Mouse (Mus musculus): ENCODE measurements at regions not wholly inside any gene's neighbourhood (a gene's known extent, or its start where the extent isn't known, plus 50 kb on each side); places are given as distances from the start of the nearest gene placed in this dataset.
A peak's percentile ranks its signal among the peaks of the same experiment; 100 is the strongest.

- no peak for DNase-seq (ENCODE audit: low spot score in 2 of 2)
Measured at GRCm38 (mm10) chr1:34739621-34740020, 103.2 kb downstream of the Fam168b start.

DNA sequence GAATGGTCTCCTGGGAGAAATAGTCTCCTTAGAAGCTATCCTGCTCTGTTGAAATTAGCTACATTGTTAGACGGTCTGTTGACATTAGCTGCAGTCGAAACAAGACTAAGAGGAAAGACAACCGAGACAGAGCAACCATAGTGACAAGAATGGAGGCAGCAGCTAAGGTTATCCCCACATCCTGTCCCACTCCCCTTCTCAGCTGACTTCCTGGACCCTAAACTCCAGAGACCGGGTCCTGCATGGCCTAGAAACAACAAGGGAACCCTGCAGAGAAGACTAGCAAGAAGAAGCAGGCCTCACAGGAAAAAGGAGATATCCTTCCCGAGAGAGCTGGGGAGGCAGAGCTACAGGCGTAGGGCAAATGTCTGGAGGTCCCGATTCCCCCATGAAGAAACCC lies 102.0 kb downstream of the Fam168b start:
- DNase-seq (ENCODE audit: low spot score in 2 of 2), result peak in 1 of 2 experiments; percentile 3

- DNase-seq (ENCODE audit: low spot score in 2 of 2), result peak in 1 of 2 experiments; percentile 3
Measured at GRCm38 (mm10) chr1:34742234-34742633, 100.6 kb downstream of the Fam168b start.

- DNase-seq (ENCODE audit: low spot score in 2 of 2), result peak in 1 of 2 experiments; percentile 0
Measured at GRCm38 (mm10) chr1:34745881-34746280, 97.0 kb downstream of the Fam168b start.

GRCm38 (mm10) chr1:34749161-34750040 lies 93.5 kb downstream of the Fam168b start:
- DNase-seq (ENCODE audit: low spot score in 2 of 2), result no peak

DNA sequence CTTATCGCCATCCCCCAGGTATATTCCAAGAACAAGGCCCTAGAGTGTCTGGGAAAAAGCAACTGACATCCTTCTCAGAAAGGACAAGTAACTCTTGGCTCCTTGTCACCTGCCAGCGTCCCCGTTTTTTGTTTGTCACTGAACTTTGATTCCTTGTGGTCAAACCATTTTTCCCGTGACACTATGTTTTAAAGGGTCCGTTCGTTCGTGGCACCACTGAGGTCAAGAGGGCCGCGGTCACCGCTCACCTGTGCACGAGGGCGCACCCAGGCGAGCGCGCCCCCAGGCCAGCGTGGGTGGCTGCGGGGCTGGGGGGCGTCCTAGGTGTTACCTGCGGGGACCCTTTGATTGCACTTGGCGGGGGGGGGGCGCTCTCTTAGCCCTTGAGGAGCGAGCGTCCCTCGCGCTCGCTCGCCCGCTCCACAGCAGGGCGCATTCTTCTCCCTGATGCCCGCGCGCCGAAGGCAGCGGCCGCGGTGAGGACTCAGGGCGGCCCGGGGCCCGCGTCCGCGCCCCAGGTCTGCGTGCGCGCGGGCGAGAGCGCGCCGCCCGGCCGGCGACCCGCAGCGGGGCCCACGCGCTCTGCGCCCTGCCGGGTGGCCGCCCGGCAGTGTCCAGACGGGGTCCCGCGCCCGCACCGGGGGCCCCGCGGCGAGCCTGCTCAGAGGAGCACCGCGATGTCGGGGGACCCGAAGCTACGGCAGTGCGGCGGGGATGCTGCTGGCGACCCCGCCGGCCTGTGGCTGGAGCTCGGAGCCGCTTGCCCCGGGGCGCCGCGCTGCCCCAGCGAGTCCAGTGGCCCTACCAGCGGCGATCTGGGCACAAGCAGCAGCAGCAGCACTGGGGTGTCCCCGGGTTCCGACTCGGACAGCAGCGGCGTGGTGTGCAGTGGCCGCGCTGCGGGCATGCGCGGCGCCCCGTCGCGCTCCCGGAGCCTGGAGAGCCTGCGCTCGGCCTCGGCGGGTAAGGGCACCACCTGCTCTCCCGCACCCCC lies 92.5 kb downstream of the Fam168b start:
- peak in 1 of 2 experiments; percentile 34 for DNase-seq (ENCODE audit: low spot score in 2 of 2)

- peak in 1 of 2 experiments; percentile 7 for DNase-seq (ENCODE audit: low spot score in 2 of 2)
Measured at GRCm38 (mm10) chr1:34751128-34751527, 91.7 kb downstream of the Fam168b start.

GRCm38 (mm10) chr1:34753581-34753980 lies 89.3 kb downstream of the Fam168b start:
- no peak for DNase-seq (ENCODE audit: low spot score in 2 of 2)

- DNase-seq (ENCODE audit: low spot score in 2 of 2), result no peak
Measured at GRCm38 (mm10) chr1:34760547-34760946, 82.3 kb downstream of the Fam168b start.

DNA sequence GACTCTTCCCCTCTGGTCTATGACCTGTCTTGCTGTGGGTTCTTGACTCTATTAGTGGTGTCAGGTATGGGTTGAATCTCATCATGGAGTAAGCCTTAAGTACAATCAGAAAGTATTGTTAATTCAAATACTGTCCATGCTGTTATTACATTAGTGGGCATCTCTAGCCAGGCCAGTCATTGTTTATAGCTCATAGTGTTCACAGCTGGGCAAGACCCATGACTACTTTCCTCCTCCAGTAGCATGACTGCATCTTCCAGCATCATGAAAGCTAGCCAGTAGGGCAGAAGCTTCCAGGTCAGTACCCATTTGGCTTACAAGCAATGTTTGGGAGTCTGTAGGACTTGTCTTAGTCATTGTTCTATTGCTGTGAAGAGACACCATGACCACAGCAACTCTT lies 81.4 kb downstream of the Fam168b start:
- DNase-seq (ENCODE audit: low spot score in 2 of 2), result no peak

DNA sequence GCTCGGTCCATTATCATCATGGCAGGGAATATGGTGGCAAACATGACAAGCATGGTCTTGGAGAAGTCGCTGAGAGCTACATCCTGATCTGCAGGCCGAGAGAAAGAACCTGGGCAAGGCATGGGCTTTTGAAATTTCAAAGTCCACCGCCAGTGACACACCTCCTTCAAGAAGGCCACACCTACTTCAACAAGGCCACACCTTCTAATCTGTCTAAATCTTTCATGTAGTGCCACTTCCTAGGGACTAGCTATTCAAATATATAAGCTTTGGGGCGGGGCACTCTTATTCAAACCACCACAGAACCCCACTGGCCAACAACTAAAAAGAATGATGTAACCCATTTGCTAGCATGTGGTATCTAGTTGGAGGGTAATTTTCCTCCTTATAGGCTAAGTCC lies 81.0 kb downstream of the Fam168b start:
- DNase-seq (ENCODE audit: low spot score in 2 of 2), result no peak
